Mouse (Mus musculus) MEL (cell line): ENCODE results near the gene Actg1.

Source experiments
- BHLHE40 ChIP-seq: IDR thresholded peaks from 2 replicates; pipeline ENCODE4 v1.6.1; 2012; ENCODE audit warnings: low read depth, mild to moderate bottlenecking, inconsistent platforms, low read length, improper control_type of control experiment, borderline replicate concordance
- CTCF ChIP-seq, 3 experiments: IDR thresholded peaks in 2 of 3; conservative IDR thresholded peaks in 1 of 3; 2 replicates each; pipeline ENCODE4 v1.5.1; 2011 to 2012; ENCODE audit warnings: low read length in 3 of 3, low read depth in 2 of 3, mild to moderate bottlenecking in 2 of 3, improper control_type of control experiment in 1 of 3, inconsistent platforms in 1 of 3, mixed read lengths in 1 of 3, moderate library complexity in 1 of 3; ENCODE audit not compliant: control insufficient read depth in 1 of 3, insufficient read depth in 1 of 3, poor library complexity in 1 of 3, severe bottlenecking in 1 of 3
- E2F4 ChIP-seq: IDR thresholded peaks from 2 replicates; pipeline ENCODE4 v1.6.1; 2011; ENCODE audit warnings: low read depth, low read length, improper control_type of control experiment, borderline replicate concordance
- ETS1 ChIP-seq: IDR thresholded peaks from 2 replicates; pipeline ENCODE4 v1.6.1; 2012; ENCODE audit warnings: low read depth, mild to moderate bottlenecking, inconsistent platforms, low read length, improper control_type of control experiment, moderate library complexity
- MAX ChIP-seq: IDR thresholded peaks from 2 replicates; pipeline ENCODE4 v1.6.1; 2011; ENCODE audit warnings: low read length, improper control_type of control experiment
- NRF1 ChIP-seq: IDR thresholded peaks from 2 replicates; pipeline ENCODE4 v1.6.1; 2014; ENCODE audit warnings: low read depth, mild to moderate bottlenecking, inconsistent platforms, low read length, improper control_type of control experiment, moderate library complexity; ENCODE audit not compliant: poor library complexity, insufficient read depth, severe bottlenecking
- POLR2A ChIP-seq, 2 experiments: IDR thresholded peaks; 2 replicates each; pipeline ENCODE4 v1.6.1; 2011 to 2012; ENCODE audit warnings: low read length in 2 of 2, mild to moderate bottlenecking in 2 of 2, control low read depth in 1 of 2, improper control_type of control experiment in 1 of 2, low read depth in 1 of 2, moderate library complexity in 1 of 2; ENCODE audit not compliant: control insufficient read depth in 1 of 2, insufficient read depth in 1 of 2, poor library complexity in 1 of 2
- POLR2AphosphoS5 ChIP-seq: IDR thresholded peaks from 2 replicates; pipeline ENCODE4 v1.6.1; 2012; ENCODE audit warnings: low read depth, borderline replicate concordance, mild to moderate bottlenecking, inconsistent platforms, low read length, moderate library complexity, mixed read lengths
- TAL1 ChIP-seq: IDR thresholded peaks from 2 replicates; pipeline ENCODE4 v1.6.1; 2012; ENCODE audit warnings: mild to moderate bottlenecking, inconsistent platforms, low read length, moderate library complexity, mixed read lengths
- TBP ChIP-seq: IDR thresholded peaks from 2 replicates; pipeline ENCODE4 v1.8.0; 2011; ENCODE audit warnings: low read depth, low read length, improper control_type of control experiment
- TCF12 ChIP-seq: IDR thresholded peaks from 2 replicates; pipeline ENCODE4 v1.6.1; 2014; ENCODE audit warnings: low read depth, mild to moderate bottlenecking, inconsistent platforms, low read length, improper control_type of control experiment, moderate library complexity
- USF2 ChIP-seq, 2 experiments: IDR thresholded peaks; 2 replicates each; pipeline ENCODE4 v1.6.1; 2011 to 2012; ENCODE audit warnings: improper control_type of control experiment in 2 of 2, low read length in 2 of 2, borderline replicate concordance in 1 of 2, inconsistent platforms in 1 of 2, low read depth in 1 of 2, mild to moderate bottlenecking in 1 of 2; ENCODE audit not compliant: insufficient read depth in 1 of 2
- ZMIZ1 ChIP-seq: IDR thresholded peaks from 2 replicates; pipeline ENCODE4 v1.6.1; 2012; ENCODE audit warnings: low read depth, mild to moderate bottlenecking, inconsistent platforms, low read length, improper control_type of control experiment, moderate library complexity
- ZNF384 ChIP-seq: IDR thresholded peaks from 2 replicates; pipeline ENCODE4 v1.6.1; 2012; ENCODE audit warnings: low read depth, mild to moderate bottlenecking, inconsistent platforms, low read length, improper control_type of control experiment

DNA sequence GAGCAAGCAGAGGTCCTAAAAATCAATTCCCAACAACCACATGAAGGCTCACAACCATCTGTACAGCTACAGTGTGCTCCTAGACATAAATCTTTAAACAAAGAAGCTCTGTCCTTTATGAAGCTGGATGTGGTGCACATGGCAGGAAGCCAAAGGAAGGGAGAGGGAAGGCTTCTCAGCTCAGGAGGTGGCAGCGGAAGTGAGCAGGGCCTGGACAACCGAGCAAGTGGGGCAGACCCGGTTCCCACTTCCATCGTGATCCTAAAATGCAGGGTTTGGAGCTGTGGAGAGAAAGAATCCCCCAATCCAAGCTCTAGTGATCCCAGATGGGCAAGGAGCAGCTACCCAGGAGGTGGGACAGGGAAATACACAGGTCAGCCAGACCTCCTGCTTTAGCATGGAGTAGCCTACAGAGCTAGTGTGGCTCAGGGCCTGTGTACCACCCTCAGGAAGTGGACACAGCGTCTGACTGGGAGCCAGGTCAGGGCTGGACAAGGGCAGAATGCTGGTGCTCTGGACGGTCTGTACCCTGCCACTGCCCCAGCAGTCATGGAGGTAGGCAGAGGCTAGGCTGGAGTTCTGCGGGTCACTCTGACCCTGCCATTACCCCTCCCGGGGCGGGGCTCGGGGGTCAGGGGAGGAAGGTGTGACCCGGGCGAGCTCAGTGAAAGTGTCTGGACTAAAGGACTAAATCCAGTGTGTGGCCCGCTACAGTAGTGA is 4.4 kb upstream of the Actg1 start:
- no peak for TF ChIP-seq POLR2A (IDR thresholded peaks at IDR 0.05; ENCODE audit: control insufficient read depth in 1 of 2, insufficient read depth in 1 of 2, low read depth in 1 of 2, low read length in 2 of 2, poor library complexity in 1 of 2)
- no peak for TF ChIP-seq NRF1
- no peak for TF ChIP-seq BHLHE40
- TF ChIP-seq USF2 (IDR thresholded peaks at IDR 0.05; ENCODE audit: borderline replicate concordance in 1 of 2, insufficient read depth in 1 of 2, low read depth in 1 of 2, low read length in 2 of 2) = no peak
- TF ChIP-seq MAX = no peak
- TF ChIP-seq TAL1 = no peak
- no peak for TF ChIP-seq ETS1
- TF ChIP-seq CTCF (IDR thresholded peaks at IDR 0.05 in 2 of 3, conservative IDR thresholded peaks at IDR 0.05 in 1 of 3; ENCODE audit: control insufficient read depth in 1 of 3, insufficient read depth in 1 of 3, low read depth in 2 of 3, low read length in 3 of 3, poor library complexity in 1 of 3, severe bottlenecking in 1 of 3) = no peak
- no peak for TF ChIP-seq E2F4
- TF ChIP-seq ZNF384 = no peak
- TF ChIP-seq TBP = no peak
- TF ChIP-seq ZMIZ1 = no peak
- TF ChIP-seq POLR2AphosphoS5 = no peak
- TF ChIP-seq TCF12 = no peak
